Mouse (Mus musculus): Measurements from ENCODE around the gene Fcgr1. TPM values are rescaled to one million over a fixed set of nuclear protein-coding genes. Genes with fewer than 3 reads are reported as not detected.
"Not testable (repeated sequence)": the region's sequence is repeated elsewhere in the genome, so short reads cannot be mapped to it uniquely, and the experiment has no call there.

Fcgr1 gene
- polyA plus RNA-seq, 1 experiment from 2014 or later = 0.50 TPM

DNA sequence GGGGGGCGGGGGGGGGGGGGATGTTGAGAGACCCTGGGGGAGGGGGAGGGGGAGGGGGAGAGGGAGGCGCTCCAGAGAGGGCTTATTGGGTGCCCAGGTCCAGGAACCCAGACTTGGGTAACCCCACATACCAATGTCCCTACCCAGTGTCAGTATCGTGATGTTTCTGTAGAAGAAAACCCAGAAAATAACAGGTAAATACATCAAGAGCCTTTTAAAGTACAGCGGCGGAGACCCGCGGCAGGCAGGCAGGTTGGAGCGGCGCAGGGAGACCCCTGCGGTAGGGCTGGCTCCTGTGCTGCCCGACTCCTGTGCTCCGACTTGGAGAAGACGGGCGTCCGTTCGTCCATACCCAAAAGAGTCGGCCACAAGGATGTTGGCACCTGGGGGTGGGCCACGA is 33.9 kb upstream of the Fcgr1 start:
- ChIA-PET POLR2A (no interaction called here), CTCF (interaction anchor here (1.2 to 3.6 kb wide), 10 partner anchors 9 to 258 kb away, joined by 3 to 23 read pairs (median 6); no protein-coding TSS in a partner anchor)
- TF ChIP-seq CTCF (IDR thresholded peaks at IDR 0.05) = no peak
- in situ Hi-C loops (cut with MboI; ENCODE audit: low pct_unique_long_range_greater_than_20kb) = loop anchor here (10.0 to 25.0 kb wide), 3 partner anchors 77 to 785 kb away; no protein-coding TSS in a partner anchor
- H3K27me3 ChIP-seq = no peaks in the 10 kb centered on the region
- no peak for DNase-seq (ENCODE audit: low read depth, low spot score)
- ATAC-seq = no peak

DNA sequence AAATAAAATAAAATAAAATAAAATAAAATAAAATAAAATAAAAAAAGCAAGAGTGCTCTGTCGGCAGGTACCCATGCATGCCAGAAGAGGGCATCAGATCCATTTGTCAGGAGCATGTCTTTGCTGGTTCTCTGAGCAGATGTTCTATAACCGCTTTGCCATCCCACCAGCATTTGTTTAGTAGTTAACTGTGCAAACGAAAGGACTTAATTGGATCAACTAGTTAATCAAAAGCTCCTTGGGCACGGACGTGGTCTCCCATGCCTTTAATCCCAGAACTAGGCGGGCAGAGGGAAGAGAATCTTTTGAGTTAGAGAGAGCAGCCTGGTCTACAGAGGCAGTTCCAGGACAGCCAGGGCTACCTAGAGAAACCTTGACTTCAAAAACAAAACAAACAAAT is 33.4 kb upstream of the Fcgr1 start:
- DNase-seq (ENCODE audit: low read depth, low spot score) = peak; percentile 72
- in situ Hi-C loops (cut with MboI; ENCODE audit: low pct_unique_long_range_greater_than_20kb) = loop anchor here (10.0 to 25.0 kb wide), 3 partner anchors 78 to 785 kb away; no protein-coding TSS in a partner anchor
- TF ChIP-seq CTCF (IDR thresholded peaks at IDR 0.05) = no peak
- ChIA-PET CTCF (interaction anchor here (1.2 to 3.6 kb wide), 11 partner anchors 9 to 258 kb away, joined by 3 to 23 read pairs (median 7); no protein-coding TSS in a partner anchor), POLR2A (interaction anchor here (1.1 kb wide), 1 partner anchor 86 kb away, joined by 3 read pairs; no protein-coding TSS in a partner anchor)
- ATAC-seq = no peak
- no peaks in the 10 kb centered on the region for H3K27me3 ChIP-seq

DNA sequence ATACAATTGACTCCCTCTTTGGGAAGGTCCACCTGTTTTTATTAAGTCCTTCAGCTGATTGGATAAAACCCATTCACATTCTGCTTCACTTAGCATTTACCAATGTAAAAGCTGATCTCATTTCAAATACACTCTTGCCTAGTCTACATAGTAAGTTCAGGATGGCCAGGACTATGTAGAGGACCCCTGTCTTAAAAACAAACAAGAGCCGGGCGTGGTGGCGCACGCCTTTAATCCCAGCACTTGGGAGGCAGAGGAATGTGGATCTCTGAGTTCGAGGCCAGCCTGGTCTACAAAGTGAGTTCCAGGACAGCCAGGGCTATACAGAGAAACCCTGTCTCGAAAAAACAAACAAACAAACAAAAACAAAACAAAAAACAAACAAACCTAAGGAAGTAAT is 30.0 kb upstream of the Fcgr1 start:
- ChIA-PET POLR2A (interaction anchor here (0.6 kb wide), 1 partner anchor 70 kb away, joined by 3 read pairs; no protein-coding TSS in a partner anchor), CTCF (interaction anchor here (0.7 kb wide), 1 partner anchor 37 kb away, joined by 3 read pairs; no protein-coding TSS in a partner anchor)
- not testable (repeated sequence) for H3K27me3 ChIP-seq; ATAC-seq; DNase-seq (ENCODE audit: low read depth, low spot score)
- in situ Hi-C loops (cut with MboI; ENCODE audit: low pct_unique_long_range_greater_than_20kb) = loop anchor here (5.0 to 10.0 kb wide), 3 partner anchors 42 to 181 kb away; no protein-coding TSS in a partner anchor

DNA sequence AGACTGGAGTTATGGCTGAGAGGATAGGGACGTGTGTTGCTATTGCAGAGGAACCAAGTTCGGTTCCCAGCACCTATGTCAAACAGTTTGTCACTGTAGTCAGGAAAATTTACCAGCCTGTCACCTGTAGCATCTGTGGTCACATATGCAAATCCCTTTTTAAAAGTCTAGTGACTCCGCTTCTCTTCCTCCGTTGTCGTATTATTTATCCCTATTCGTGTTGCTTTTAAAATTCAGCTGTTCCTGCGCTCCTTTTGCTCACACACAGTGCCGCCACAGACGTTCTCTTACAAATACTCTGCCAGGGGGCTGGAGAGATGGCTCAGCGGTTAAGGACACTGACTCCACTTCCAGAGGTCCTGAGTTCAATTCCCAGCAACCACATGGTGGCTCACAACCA is 28.8 kb upstream of the Fcgr1 start:
- ATAC-seq = no peak
- in situ Hi-C loops (cut with MboI; ENCODE audit: low pct_unique_long_range_greater_than_20kb) = loop anchor here (5.0 to 10.0 kb wide), 3 partner anchors 40 to 182 kb away; no protein-coding TSS in a partner anchor
- CTCF ChIA-PET = interaction anchor here (0.9 kb wide), 1 partner anchor 45 kb away, joined by 3 read pairs; no protein-coding TSS in a partner anchor
- DNase-seq (ENCODE audit: low read depth, low spot score) = no peak
- H3K27me3 ChIP-seq = no peaks in the 10 kb centered on the region
- POLR2A ChIA-PET = no interaction called here
- no peak for TF ChIP-seq CTCF (IDR thresholded peaks at IDR 0.05)

DNA sequence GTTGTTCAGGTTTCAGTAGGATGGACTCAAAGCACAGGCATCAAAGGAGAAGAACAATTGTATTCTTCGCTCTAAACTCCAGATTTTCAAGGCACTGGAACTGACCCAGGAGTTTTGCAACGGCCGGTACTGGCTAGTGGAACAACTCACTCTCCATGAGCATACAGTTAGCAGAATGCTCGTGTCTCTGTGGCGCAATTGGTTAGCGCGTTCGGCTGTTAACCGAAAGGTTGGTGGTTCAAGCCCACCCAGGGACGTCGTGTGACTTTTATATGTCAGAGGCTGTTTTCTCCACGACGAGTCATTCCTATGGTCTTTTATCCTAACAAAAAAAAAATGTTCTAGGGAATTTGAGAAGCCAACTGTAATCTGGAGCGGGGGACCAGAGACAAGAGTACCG is 28.1 kb upstream of the Fcgr1 start:
- H3K27me3 ChIP-seq = no peaks in the 10 kb centered on the region
- no peak for DNase-seq (ENCODE audit: low read depth, low spot score)
- ATAC-seq = no peak
- POLR2A ChIA-PET = no interaction called here
- TF ChIP-seq CTCF (IDR thresholded peaks at IDR 0.05) = no peak
- CTCF ChIA-PET = interaction anchor here (1.2 to 1.7 kb wide), 2 partner anchors 15 to 73 kb away, joined by 3 to 4 read pairs; no protein-coding TSS in a partner anchor
- in situ Hi-C loops (cut with MboI; ENCODE audit: low pct_unique_long_range_greater_than_20kb) = loop anchor here (5.0 to 10.0 kb wide), 3 partner anchors 40 to 183 kb away; no protein-coding TSS in a partner anchor

DNA sequence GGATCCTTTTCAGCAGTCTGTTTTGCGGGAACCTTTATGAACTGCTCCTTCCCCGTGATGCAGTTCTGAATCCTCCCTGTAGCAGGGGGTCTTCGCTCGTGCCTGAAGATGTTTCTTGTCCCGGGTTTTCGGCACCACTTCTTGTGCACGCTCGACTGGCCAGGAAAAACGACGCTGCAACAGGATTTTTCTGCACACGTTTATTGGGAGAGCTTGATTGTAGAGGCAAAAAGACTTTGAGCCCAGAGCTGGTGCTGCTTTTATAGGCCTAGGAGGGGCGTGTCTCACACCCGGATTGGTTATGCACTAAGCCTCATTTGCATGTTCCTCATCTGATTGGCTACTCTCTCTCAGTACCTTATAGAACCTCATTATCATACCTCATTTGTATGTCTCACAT is 26.2 kb upstream of the Fcgr1 start:
- in situ Hi-C loops (cut with MboI; ENCODE audit: low pct_unique_long_range_greater_than_20kb) = loop anchor here (5.0 to 10.0 kb wide), 3 partner anchors 38 to 185 kb away; no protein-coding TSS in a partner anchor
- H3K27me3 ChIP-seq; DNase-seq (ENCODE audit: low read depth, low spot score); POLR2A ChIA-PET; ATAC-seq: not testable (repeated sequence)
- CTCF ChIA-PET = interaction anchor here (1.0 kb wide), 1 partner anchor 42 kb away, joined by 3 read pairs; no protein-coding TSS in a partner anchor

DNA sequence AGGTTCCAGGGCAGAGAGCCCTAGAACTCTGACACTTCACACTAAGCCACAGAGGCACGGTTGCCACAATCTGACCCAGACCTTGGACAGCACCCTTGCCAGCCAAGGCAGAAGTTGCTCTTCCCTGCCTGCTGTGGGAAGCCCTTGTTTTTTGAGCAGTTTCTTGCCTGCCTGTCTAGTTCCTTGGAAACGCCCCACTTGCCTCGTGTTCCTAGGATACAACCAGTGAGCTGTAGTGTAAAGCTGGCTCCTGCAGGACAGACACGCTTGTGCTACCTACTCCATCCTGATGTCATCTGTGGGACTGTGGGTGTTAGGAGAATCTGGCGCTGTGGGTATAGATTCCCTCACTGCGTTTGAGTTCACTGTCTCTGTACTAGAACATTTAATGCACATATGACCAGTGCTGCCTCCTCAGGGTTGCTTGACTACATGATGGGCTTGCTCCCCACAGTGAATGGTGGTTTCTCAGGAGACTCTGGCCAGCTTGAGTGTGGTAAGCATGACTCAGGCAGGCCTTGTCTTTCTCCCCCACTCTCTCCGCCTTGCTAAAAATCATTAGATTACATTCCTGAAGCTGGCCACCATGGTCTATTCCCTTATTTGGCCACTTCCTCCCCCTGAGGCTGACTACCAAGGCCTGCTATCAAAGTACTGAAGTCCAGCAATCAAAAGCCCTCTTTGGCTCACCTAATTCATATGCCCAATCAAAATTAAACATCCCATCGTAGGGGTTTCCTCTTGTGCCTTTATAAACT is 18.8 kb upstream of the Fcgr1 start:
- ChIA-PET POLR2A (no interaction called here), CTCF (interaction anchor here (1.8 to 2.8 kb wide), 2 partner anchors 13 to 14 kb away, joined by 6 to 7 read pairs; no protein-coding TSS in a partner anchor)
- DNase-seq (ENCODE audit: low read depth, low spot score) (peak; percentile 31), ATAC-seq (peak; percentile 83)
- in situ Hi-C loops (cut with MboI; ENCODE audit: low pct_unique_long_range_greater_than_20kb) = no loop called here
- no peak for TF ChIP-seq CTCF (IDR thresholded peaks at IDR 0.05)
- H3K27me3 ChIP-seq = no peaks in the 10 kb centered on the region

DNA sequence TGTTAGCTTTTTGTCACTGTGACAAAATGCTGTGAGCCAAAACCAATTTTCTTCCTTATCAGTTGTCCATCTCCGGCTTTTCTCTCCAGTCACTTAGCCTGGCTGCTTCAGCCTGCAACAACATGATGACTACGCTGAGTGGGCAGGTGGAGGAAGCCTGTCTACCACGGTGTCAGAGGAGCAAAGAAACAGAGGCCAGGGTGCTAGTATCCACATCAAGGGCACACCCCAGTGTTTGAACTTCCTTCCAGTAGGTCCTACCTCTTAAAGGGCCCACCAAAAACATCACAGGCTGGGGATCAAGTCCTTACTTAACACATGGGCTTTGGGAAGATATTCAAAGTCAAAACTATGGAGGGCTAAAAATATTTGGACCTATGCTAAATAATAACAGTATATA is 15.7 kb upstream of the Fcgr1 start:
- TF ChIP-seq CTCF (IDR thresholded peaks at IDR 0.05) = no peak
- DNase-seq (ENCODE audit: low read depth, low spot score) = no peak
- in situ Hi-C loops (cut with MboI; ENCODE audit: low pct_unique_long_range_greater_than_20kb) = no loop called here
- ChIA-PET POLR2A (no interaction called here), CTCF (interaction anchor here (1.8 kb wide), 1 partner anchor 17 kb away, joined by 7 read pairs; no protein-coding TSS in a partner anchor)
- no peaks in the 10 kb centered on the region for H3K27me3 ChIP-seq
- no peak for ATAC-seq

DNA sequence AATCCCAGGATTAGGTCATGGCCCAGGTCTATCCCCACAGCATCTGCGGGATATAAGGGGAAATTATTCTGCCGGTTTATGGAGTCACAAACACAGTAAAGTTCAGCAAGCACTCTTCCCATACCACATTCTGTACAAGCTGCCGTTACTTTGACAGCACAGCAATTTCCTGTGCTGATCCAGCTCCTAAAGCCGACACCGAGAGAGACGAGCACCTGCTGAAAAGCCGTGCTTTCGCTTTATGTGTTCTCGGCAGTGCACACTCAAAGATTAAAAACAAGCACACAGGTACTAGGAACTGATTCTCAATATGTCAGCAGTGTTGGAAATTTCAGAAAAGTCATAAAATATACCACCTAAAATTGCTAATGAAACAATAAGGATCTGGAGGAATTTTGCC is 12.7 kb upstream of the Fcgr1 start:
- ChIA-PET CTCF (interaction anchor here (0.8 to 3.0 kb wide), 2 partner anchors 19 to 29 kb away, joined by 4 to 8 read pairs; no protein-coding TSS in a partner anchor), POLR2A (no interaction called here)
- TF ChIP-seq CTCF (IDR thresholded peaks at IDR 0.05) = no peak
- H3K27me3 ChIP-seq = no peaks in the 10 kb centered on the region
- DNase-seq (ENCODE audit: low read depth, low spot score) = no peak
- in situ Hi-C loops (cut with MboI; ENCODE audit: low pct_unique_long_range_greater_than_20kb) = no loop called here
- ATAC-seq = no peak

DNA sequence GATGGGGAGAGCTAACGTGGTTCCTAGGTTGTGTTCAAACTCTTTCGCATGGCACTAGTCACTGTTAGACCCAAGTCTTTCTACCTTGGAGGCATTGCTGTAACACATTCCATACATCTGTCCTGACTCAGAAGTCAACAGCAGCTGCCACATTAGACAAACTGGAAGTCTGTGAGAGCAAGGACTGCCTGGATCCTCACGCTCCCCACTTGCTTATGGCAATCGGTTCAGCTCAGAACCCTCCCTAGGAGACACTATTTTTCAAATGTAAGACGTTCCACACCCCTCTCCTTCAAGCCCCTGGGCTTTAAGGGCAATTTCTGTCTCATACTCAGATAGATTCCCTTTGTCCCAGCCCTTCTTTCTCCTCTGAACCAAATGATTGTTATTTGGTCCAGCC is 8.3 kb upstream of the Fcgr1 start:
- ChIA-PET POLR2A (no interaction called here), CTCF (interaction anchor here (1.4 kb wide), 1 partner anchor 15 kb away, joined by 3 read pairs; no protein-coding TSS in a partner anchor)
- no peak for ATAC-seq

More for the DNA sequence above, 8.3 kb upstream of the Fcgr1 start:
- no peaks in the 10 kb centered on the region for H3K27me3 ChIP-seq
- in situ Hi-C loops (cut with MboI; ENCODE audit: low pct_unique_long_range_greater_than_20kb) = no loop called here
- DNase-seq (ENCODE audit: low read depth, low spot score) = no peak
- TF ChIP-seq CTCF (IDR thresholded peaks at IDR 0.05) = no peak
